Mouse (Mus musculus): ENCODE measurements around the gene Spint2.

DNA sequence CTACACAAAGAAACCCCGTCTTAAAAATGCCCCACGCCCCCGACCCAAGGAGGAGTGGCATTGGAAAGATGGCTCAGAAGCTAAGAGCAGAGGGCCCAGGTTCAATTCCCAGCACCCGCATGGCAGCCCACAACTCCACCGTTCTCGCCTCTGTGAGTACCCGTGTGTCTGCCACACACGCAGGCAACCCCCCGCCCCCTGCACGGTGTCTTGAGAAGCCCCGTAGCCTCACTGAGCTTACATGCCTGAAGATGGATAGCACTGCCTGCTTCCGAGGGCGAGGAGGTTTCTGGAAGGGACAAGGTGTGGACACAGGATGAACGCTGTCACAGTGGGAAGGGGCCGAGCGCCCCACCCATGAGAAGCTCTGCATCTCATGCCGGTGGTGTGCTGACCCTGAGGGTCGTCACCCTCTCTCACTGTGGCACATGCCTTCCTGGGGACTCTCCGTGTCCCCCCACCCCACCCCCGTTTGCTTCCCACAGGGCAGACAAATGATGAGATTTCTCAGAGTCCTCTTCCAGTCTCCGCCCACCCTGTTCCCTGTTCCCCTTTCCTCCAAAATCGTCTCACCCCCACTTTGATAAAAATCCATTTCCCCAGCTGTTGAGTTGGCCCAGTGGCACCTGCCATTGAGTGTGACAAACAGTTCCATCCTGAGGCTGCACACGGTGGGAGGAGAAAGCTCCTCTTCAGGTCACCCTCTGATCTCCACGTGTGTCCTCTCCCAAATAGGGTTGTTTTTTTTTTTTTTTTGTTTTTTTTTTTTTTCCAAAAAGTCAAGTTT lies 14.3 kb upstream of the Spint2 start:
- TF ChIP-seq POLR2A (IDR thresholded peaks at IDR 0.05; ENCODE audit: control insufficient read depth, low read depth, low read length) (no peak), CTCF (IDR thresholded peaks at IDR 0.05; ENCODE audit: control insufficient read depth, insufficient read depth, insufficient replicate concordance, low read depth, low read length) (no peak)

Data from testis, adult 2 months (tissue).